Mouse (Mus musculus) embryonic facial prominence, embryonic 11.5 days (tissue): ENCODE measurements at regions not wholly inside any gene's neighbourhood (a gene's known extent, or its start where the extent isn't known, plus 50 kb on each side); places are given as distances from the start of the nearest gene placed in this dataset.
A peak's percentile ranks its signal among the peaks of the same experiment; 100 is the strongest.

Experiments used
- ATAC-seq: fragments of 200-750 bp; cut with Nextera tagmentation; replicated peaks from 2 replicates; pipeline ENCODE4 v1.8.0; 2017; ENCODE audit warnings: low read depth; ENCODE audit not compliant: insufficient number of reproducible peaks, low FRiP score, low TSS enrichment
- DNase-seq: peaks from one replicate; pipeline ENCODE4 v3.0.0-alpha.2; 2015; ENCODE audit warnings: low spot score
- H3K27ac ChIP-seq: fragments of 300-500 bp; sonication (generic); replicated peaks from 2 replicates; pipeline ENCODE4 v1.5.1; 2014; ENCODE audit warnings: mild to moderate bottlenecking, low read depth, low read length, control low read depth
- H3K27me3 ChIP-seq: fragments of 300-500 bp; sonication (generic); 2 replicates; pipeline ENCODE4 v1.6.1; 2014; ENCODE audit warnings: mild to moderate bottlenecking, low read length, moderate library complexity, mixed read lengths; ENCODE audit not compliant: control insufficient read depth, insufficient read depth
- H3K36me3 ChIP-seq: fragments of 300-500 bp; sonication (generic); replicated peaks from 2 replicates; pipeline ENCODE4 v1.6.1; 2014; ENCODE audit warnings: low read depth, mild to moderate bottlenecking, low read length, moderate library complexity, mixed read lengths; ENCODE audit not compliant: control insufficient read depth, insufficient read depth
- H3K4me1 ChIP-seq: fragments of 300-500 bp; sonication (generic); 2 replicates; pipeline ENCODE4 v1.6.1; 2014; ENCODE audit warnings: low read length, mixed read lengths; ENCODE audit not compliant: control insufficient read depth, insufficient read depth
- H3K4me2 ChIP-seq: fragments of 300-500 bp; sonication (generic); 2 replicates; pipeline ENCODE4 v1.6.1; 2014; ENCODE audit warnings: low read depth, mild to moderate bottlenecking, control low read depth, low read length, moderate library complexity
- H3K4me3 ChIP-seq: fragments of 300-500 bp; sonication (generic); 2 replicates; pipeline ENCODE4 v1.5.1; 2014; ENCODE audit warnings: low read depth, low read length, control low read depth
- H3K9ac ChIP-seq: fragments of 300-500 bp; sonication (generic); replicated peaks from 2 replicates; pipeline ENCODE4 v1.6.1; 2014; ENCODE audit warnings: mild to moderate bottlenecking, control low read depth, low read length
- H3K9me3 ChIP-seq: fragments of 300-500 bp; sonication (generic); replicated peaks from 2 replicates; pipeline ENCODE4 v1.6.1; 2016; ENCODE audit warnings: mild to moderate bottlenecking, low read length, inconsistent platforms, mixed read lengths; ENCODE audit not compliant: control insufficient read depth
- WGBS: fragments of 180-500 bp; shearing (Covaris S2); extraction: QIAGEN DNeasy Blood & Tissue Kit; methylation state at CpG from one replicate; pipeline ENCODE4 v1.1.7; 2014; 5-methylcytosine and 5-hydroxymethylcytosine counted together

- H3K36me3 ChIP-seq, result no peaks in the 10 kb centered on the region
- WGBS, result 88% methylated on average over 4 of the region's 4 CpGs
- no peak overlapping the region for H3K4me3 ChIP-seq
- H3K27ac ChIP-seq, result no peak overlapping the region
- H3K27me3 ChIP-seq, result no peaks in the 10 kb centered on the region
- no peak overlapping the region for H3K4me2 ChIP-seq
- DNase-seq (no peak), ATAC-seq (no peak)
- H3K4me1 ChIP-seq, result no peaks in the 10 kb centered on the region
- H3K9me3 ChIP-seq, result no peaks in the 10 kb centered on the region
- H3K9ac ChIP-seq, result no peak overlapping the region
These were observed 430.6 kb downstream of the Dmac1 start for GRCm38 (mm10) chr4:74847332-74848053.

- 40% methylated on average over 2 of the region's 2 CpGs for WGBS
- Histone ChIP-seq H3K4me3 (no peak overlapping the region), H3K9me3 (no peaks in the 10 kb centered on the region), H3K4me1 (no peaks in the 10 kb centered on the region), H3K27ac (no peak overlapping the region), H3K36me3 (no peaks in the 10 kb centered on the region), H3K9ac (no peak overlapping the region), H3K27me3 (no peaks in the 10 kb centered on the region), H3K4me2 (no peak overlapping the region)
- DNase-seq (no peak), ATAC-seq (no peak)
These were observed 479.8 kb downstream of the Dmac1 start for GRCm38 (mm10) chr4:74798173-74798799.

- Histone ChIP-seq H3K4me3 (no peak overlapping the region), H3K36me3 (no peaks in the 10 kb centered on the region), H3K4me2 (no peak overlapping the region), H3K27me3 (no peaks in the 10 kb centered on the region), H3K27ac (no peak overlapping the region), H3K9ac (no peak overlapping the region), H3K9me3 (no peaks in the 10 kb centered on the region), H3K4me1 (no peaks in the 10 kb centered on the region)
- no peak for ATAC-seq
- DNase-seq, result no peak
- WGBS, result 88% methylated on average over 2 of the region's 2 CpGs
These were observed 480.6 kb downstream of the Dmac1 start for GRCm38 (mm10) chr4:74797456-74797855.

GRCm38 (mm10) chr4:74796676-74797075 is 481.4 kb downstream of the Dmac1 start:
- ATAC-seq, result no peak
- Histone ChIP-seq H3K4me2 (no peak overlapping the region), H3K9me3 (no peaks in the 10 kb centered on the region), H3K27ac (no peak overlapping the region), H3K4me3 (no peak overlapping the region), H3K36me3 (no peaks in the 10 kb centered on the region), H3K9ac (no peak overlapping the region), H3K27me3 (no peaks in the 10 kb centered on the region), H3K4me1 (no peaks in the 10 kb centered on the region)
- DNase-seq, result peak; percentile 10

- Histone ChIP-seq H3K27me3 (no peaks in the 10 kb centered on the region), H3K4me3 (no peak overlapping the region), H3K27ac (no peak overlapping the region), H3K4me1 (no peaks in the 10 kb centered on the region), H3K36me3 (no peaks in the 10 kb centered on the region), H3K4me2 (no peak overlapping the region), H3K9ac (no peak overlapping the region), H3K9me3 (no peaks in the 10 kb centered on the region)
- 38% methylated on average over 2 of the region's 2 CpGs for WGBS
- DNase-seq, result peak; percentile 40
- ATAC-seq, result no peak
These were observed 505.7 kb downstream of the Kdm4c start for GRCm38 (mm10) chr4:74747985-74748384.

- no peak overlapping the region for H3K4me2 ChIP-seq
- no peak overlapping the region for H3K27ac ChIP-seq
- no peak overlapping the region for H3K9ac ChIP-seq
- no peaks in the 10 kb centered on the region for H3K27me3 ChIP-seq
- no peak overlapping the region for H3K4me3 ChIP-seq
- ATAC-seq, result no peak
- H3K4me1 ChIP-seq, result no peaks in the 10 kb centered on the region
- H3K36me3 ChIP-seq, result no peaks in the 10 kb centered on the region
- WGBS, result 48% methylated on average over 2 of the region's 2 CpGs
- no peaks in the 10 kb centered on the region for H3K9me3 ChIP-seq
- no peak for DNase-seq
These were observed 497.3 kb downstream of the Kdm4c start for GRCm38 (mm10) chr4:74739642-74740041.
